Mouse (Mus musculus) embryonic stem cell, embryonic (primary cell): ENCODE measurements around the gene Nme3.

ENCODE experiments used
- CTCF ChIA-PET, 4 experiments: fragments of 300-600 bp in 2 of 4; fragments of 350-600 bp in 2 of 4; sonication (Branson Sonifier 250); formaldehyde crosslinking; loops; one replicate each; lab custom pipeline; 2022; ENCODE audit warnings: inconsistent platforms in 2 of 4; lab: Charles Lee
- POLR2A ChIA-PET, 4 experiments: fragments of 300-600 bp in 2 of 4; fragments of 350-600 bp in 2 of 4; sonication (Branson Sonifier 250); formaldehyde crosslinking; loops; one replicate each; lab custom pipeline; 2022; ENCODE audit warnings: antibody characterized with exemption in 4 of 4, inconsistent platforms in 1 of 4; lab: Charles Lee

Nme3 gene

DNA sequence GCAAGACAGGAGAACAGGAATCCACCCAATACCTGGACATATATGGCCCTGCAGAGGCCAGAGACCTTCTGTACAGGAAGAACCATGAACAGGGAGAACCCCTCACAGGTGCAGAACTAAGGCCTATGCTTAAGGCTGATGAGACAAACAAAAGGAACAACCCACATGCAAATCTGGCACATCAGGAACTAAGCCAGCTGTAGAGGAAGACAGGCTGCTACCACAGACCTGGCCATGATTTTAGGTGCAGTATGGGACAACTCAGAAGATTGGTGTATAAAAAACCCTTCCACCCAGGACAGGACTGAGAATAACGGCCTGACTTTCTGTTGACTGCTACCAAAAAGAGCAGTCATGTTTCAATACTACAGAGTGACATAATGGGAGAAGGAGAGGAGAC, 47.3 kb downstream of the Nme3 start:
- POLR2A ChIA-PET: interaction anchor here in 2 of 4 experiments (1.5 to 9.4 kb wide), 4 partner anchors 8 to 17 kb away, joined by 3 to 92 read pairs (median 6); partner anchors contain the start of gene Jpt2 (in 2 of the 2)

More for the DNA sequence above, 47.3 kb downstream of the Nme3 start:
- CTCF ChIA-PET: interaction anchor here in 1 of 4 experiments (1.1 kb wide), 1 partner anchor 15 kb away, joined by 3 read pairs; no protein-coding TSS in a partner anchor
